9 mouse cellular contexts compared by ENCODE assay signal in the genomic region with DNA sequence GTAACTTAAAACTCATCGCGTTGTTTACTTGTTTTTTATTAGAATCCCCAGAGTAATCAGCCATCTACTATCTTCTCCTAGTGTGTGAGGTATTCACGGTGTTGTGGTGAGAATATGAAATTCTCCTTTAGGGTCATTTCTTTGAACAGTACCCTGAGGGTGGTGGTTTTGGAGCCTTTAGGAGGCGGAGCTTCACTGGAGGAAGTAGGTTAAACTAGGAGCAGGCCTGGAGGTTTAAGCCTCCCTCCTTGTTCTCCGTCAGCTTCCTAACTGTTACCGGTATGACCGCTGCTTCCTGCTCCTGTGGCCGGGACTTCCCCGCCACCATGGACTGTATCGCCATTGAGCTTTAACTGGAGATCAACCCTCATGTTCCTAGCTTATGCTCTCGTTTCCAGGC.
DNase-seq lines count a peak whose midpoint lies in the region; ATAC-seq and TF ChIP-seq lines count a peak whose summit lies in the region.
"Had no signal": no experiment of that assay in that cellular context is flagged by ENCODE, and none has a peak within 500 bp of the region (broad histone marks: within the 10 kb centered on the region; RNA-seq: fewer than 3 reads in every experiment).

No protein-coding gene starts in this region.

- H3K27ac ChIP-seq in embryonic facial prominence, embryonic 13.5 days = no peak overlapping the region
- no peak overlapping the region for H3K27ac ChIP-seq in kidney, postnatal 0 days
- no peak overlapping the region for H3K27ac ChIP-seq in forebrain, embryonic 14.5 days (ENCODE audit: low read depth, low read length)

- ATAC-seq in embryonic facial prominence, embryonic 13.5 days (ENCODE audit: insufficient number of reproducible peaks, insufficient read depth, low FRiP score, low TSS enrichment, low read depth) = no peak
- peak; percentile 41; the same call in 1 of the 2 replicates for ATAC-seq in kidney, postnatal 0 days (replicated peaks; ENCODE audit: low FRiP score, low read depth)
- ATAC-seq in megakaryocyte, adult 5-6 weeks (ENCODE audit: poor library complexity, severe bottlenecking) = peak; percentile 79
- ATAC-seq in forebrain, embryonic 14.5 days = no peak

- no peaks in the 10 kb centered on the region for H3K27me3 ChIP-seq in embryonic facial prominence, embryonic 13.5 days
- no peaks in the 10 kb centered on the region for H3K27me3 ChIP-seq in kidney, postnatal 0 days (ENCODE audit: insufficient read depth, low read length)
- no peaks in the 10 kb centered on the region for H3K27me3 ChIP-seq in forebrain, embryonic 14.5 days (replicated peaks; ENCODE audit: control insufficient read depth, insufficient read depth, low read length)

- peaks cover 8% of the 10 kb centered on the region for H3K4me1 ChIP-seq in embryonic facial prominence, embryonic 13.5 days
- H3K4me1 ChIP-seq in kidney, postnatal 0 days (replicated peaks; ENCODE audit: insufficient read depth, low read length) = peaks cover 12% of the 10 kb centered on the region
- no peaks in the 10 kb centered on the region for H3K4me1 ChIP-seq in forebrain, embryonic 14.5 days (ENCODE audit: control insufficient read depth, insufficient read depth, low read length)

- peak; percentile 27 for DNase-seq in adrenal gland, adult 2 months
- no peak for DNase-seq in adrenal gland, postnatal 4 days (ENCODE audit: low spot score in 2 of 2)
- no peak for DNase-seq in kidney, postnatal 0 days (ENCODE audit: low spot score)
- no peak for DNase-seq in c-Kit-positive CD71-positive TER-119-positive erythroid progenitor cells, embryonic 14.5 days (ENCODE audit: low spot score)
- DNase-seq in cerebellum, postnatal 10 days = no peak
- DNase-seq in forebrain, embryonic 14.5 days (ENCODE audit: low spot score) = no peak
- DNase-seq: adrenal gland, postnatal 25 days had no signal

- H3K4me3 ChIP-seq in embryonic facial prominence, embryonic 13.5 days = no peak overlapping the region
- no peak overlapping the region for H3K4me3 ChIP-seq in kidney, postnatal 0 days (replicated peaks; ENCODE audit: low read depth, low read length)
- H3K4me3 ChIP-seq in forebrain, embryonic 14.5 days (ENCODE audit: low read depth, low read length) = no peak overlapping the region

- whole genome bisulfite sequencing in embryonic facial prominence, embryonic 13.5 days = 46% methylated on average over 11 of the region's 11 CpGs
- WGBS in kidney, postnatal 0 days = 38% methylated on average over 11 of the region's 11 CpGs
- 64% methylated on average over 11 of the region's 11 CpGs for WGBS in forebrain, embryonic 14.5 days

- no peak overlapping the region for H3K9ac ChIP-seq in embryonic facial prominence, embryonic 13.5 days
- H3K9ac ChIP-seq in kidney, postnatal 0 days (ENCODE audit: low read depth, low read length) = no peak overlapping the region
- no peak overlapping the region for H3K9ac ChIP-seq in forebrain, embryonic 14.5 days (ENCODE audit: low read length)

- H3K36me3 ChIP-seq in embryonic facial prominence, embryonic 13.5 days = no peaks in the 10 kb centered on the region
- H3K36me3 ChIP-seq in kidney, postnatal 0 days (ENCODE audit: insufficient read depth, low read length) = peaks cover 1% of the 10 kb centered on the region; the same call in 1 of the 2 replicates
- H3K36me3 ChIP-seq in forebrain, embryonic 14.5 days (ENCODE audit: control insufficient read depth, insufficient read depth, low read length) = no peaks in the 10 kb centered on the region

- TF ChIP-seq CTCF in kidney, postnatal 0 days (IDR thresholded peaks at IDR 0.05; ENCODE audit: low read depth) = no peak

- no peaks in the 10 kb centered on the region for H3K9me3 ChIP-seq in embryonic facial prominence, embryonic 13.5 days
- no peaks in the 10 kb centered on the region for H3K9me3 ChIP-seq in kidney, postnatal 0 days (replicated peaks; ENCODE audit: low read length)
- H3K9me3 ChIP-seq in forebrain, embryonic 14.5 days (replicated peaks; ENCODE audit: control insufficient read depth, low read length) = no peaks in the 10 kb centered on the region

- peak overlapping the region; percentile 28 for H3K4me2 ChIP-seq in embryonic facial prominence, embryonic 13.5 days
- H3K4me2 ChIP-seq in kidney, postnatal 0 days (ENCODE audit: low read length) = peak overlapping the region; percentile 44
- no peak overlapping the region for H3K4me2 ChIP-seq in forebrain, embryonic 14.5 days (ENCODE audit: low read length)

Comparison
In these comparisons a context has a peak if more than half of its experiments do, and no peak if none do; other contexts are left out.
1. ATAC-seq: peak in kidney, postnatal 0 days (single experiment) and megakaryocyte, adult 5-6 weeks (single experiment); none in embryonic facial prominence, embryonic 13.5 days (single experiment) and forebrain, embryonic 14.5 days (single experiment).